ENCODE assay signal across 9 mouse cellular contexts in genomic region chr17:32073359-32073758, GRCm38 (mm10). TPM values are rescaled to one million over a fixed set of nuclear protein-coding genes. Genes with fewer than 3 reads are reported as not detected.
DNase-seq lines count a peak whose midpoint lies in the region; ATAC-seq and TF ChIP-seq lines count a peak whose summit lies in the region.
"Had no signal": no experiment of that assay in that cellular context is flagged by ENCODE, and none has a peak within 500 bp of the region (broad histone marks: within the 10 kb centered on the region; RNA-seq: fewer than 3 reads in every experiment).

No protein-coding gene starts in this region.

- DNase-seq in CD8-positive naive resting alpha-beta T cell, adult 2 months (ENCODE audit: low read depth in 2 of 2, low spot score in 2 of 2), result peak; percentile 84 to 87
- DNase-seq in adrenal gland, adult 8-10 months, result peak; percentile 71
- peak; percentile 88 for DNase-seq in embryonic facial prominence, embryonic 10.5 days (ENCODE audit: low spot score)
- peak; percentile 43 to 68 for DNase-seq in heart, adult 9 months (ENCODE audit: low spot score in 2 of 2)
- DNase-seq in layer of hippocampus, adult 9-10 months (ENCODE audit: low spot score), result peak; percentile 44
- DNase-seq in lung, postnatal 0 days (ENCODE audit: low spot score), result peak; percentile 64
- DNase-seq in right cerebral cortex, adult 18-20 months, result peak; percentile 75
- peak; percentile 67 for DNase-seq in urinary bladder, postnatal 10 days (ENCODE audit: low spot score)

- no peaks in the 10 kb centered on the region for H3K36me3 ChIP-seq in embryonic facial prominence, embryonic 10.5 days (replicated peaks)
- H3K36me3 ChIP-seq in lung, postnatal 0 days (ENCODE audit: insufficient read depth, low read length), result no peaks in the 10 kb centered on the region
- H3K36me3 ChIP-seq: hindbrain, embryonic 15.5 days had no signal

- no peak for TF ChIP-seq EP300 in lung, postnatal 0 days (IDR thresholded peaks at IDR 0.05)

- 2% methylated on average over 2 of the region's 2 CpGs for WGBS in embryonic facial prominence, embryonic 10.5 days
- 4% methylated on average over 2 of the region's 2 CpGs for WGBS in lung, postnatal 0 days

- H3K4me2 ChIP-seq in lung, postnatal 0 days (replicated peaks; ENCODE audit: low read depth, low read length), result no peak overlapping the region
- H3K4me2 ChIP-seq: hindbrain, embryonic 15.5 days had no signal

- peaks cover 5% of the 10 kb centered on the region; the same call in 1 of the 2 replicates for H3K9me3 ChIP-seq in embryonic facial prominence, embryonic 10.5 days
- no peaks in the 10 kb centered on the region for H3K9me3 ChIP-seq in lung, postnatal 0 days (ENCODE audit: low read length)

- peaks cover 6% of the 10 kb centered on the region; the same call in 1 of the 2 replicates for H3K4me1 ChIP-seq in embryonic facial prominence, embryonic 10.5 days
- no peaks in the 10 kb centered on the region for H3K4me1 ChIP-seq in lung, postnatal 0 days (ENCODE audit: insufficient read depth, low read depth, low read length)
- H3K4me1 ChIP-seq: hindbrain, embryonic 15.5 days had no signal

- peak; percentile 75 for ATAC-seq in lung, postnatal 0 days

- peak; percentile 99 for TF ChIP-seq CTCF in lung, postnatal 0 days (IDR thresholded peaks at IDR 0.05)

- no peak overlapping the region for H3K4me3 ChIP-seq in embryonic facial prominence, embryonic 10.5 days
- H3K4me3 ChIP-seq in lung, postnatal 0 days (ENCODE audit: low read depth, low read length), result no peak overlapping the region
- H3K4me3 ChIP-seq: hindbrain, embryonic 15.5 days had no signal

- H3K9ac ChIP-seq in lung, postnatal 0 days (replicated peaks; ENCODE audit: low read depth), result no peak overlapping the region
- H3K9ac ChIP-seq: hindbrain, embryonic 15.5 days had no signal

- H3K27ac ChIP-seq in embryonic facial prominence, embryonic 10.5 days (replicated peaks), result no peak overlapping the region
- no peak overlapping the region for H3K27ac ChIP-seq in lung, postnatal 0 days (ENCODE audit: low read length)
- H3K27ac ChIP-seq: hindbrain, embryonic 15.5 days had no signal

- H3K27me3 ChIP-seq in embryonic facial prominence, embryonic 10.5 days (replicated peaks; ENCODE audit: low read depth, poor library complexity, severe bottlenecking), result 0 out of 2 replicates have a peak, but pooled peaks cover 6% of the 10 kb centered on the region
- H3K27me3 ChIP-seq in lung, postnatal 0 days (replicated peaks; ENCODE audit: insufficient read depth, low read length), result no peaks in the 10 kb centered on the region
- H3K27me3 ChIP-seq: hindbrain, embryonic 15.5 days had no signal

RNA-seq across cellular contexts. Expression of gene Hsf2bp, which starts 37.2 kb away (rescaled TPM):
- 1 to 10 TPM; 1.1 to 2.2 (median 1.4) TPM for total RNA-seq in adrenal gland, adult 8-10 months (2022)
- 0.44 and 0.54 TPM in 2 replicates for polyA plus RNA-seq in embryonic facial prominence, embryonic 10.5 days (2016; fragmentation: Nextera tagmentation; extraction: Ambion mirVana)
- polyA plus RNA-seq in lung, postnatal 0 days (2015; fragmentation: Nextera tagmentation; extraction: Ambion mirVana), result 0.30 and 0.58 TPM in 2 replicates

RNA-seq across cellular contexts. Expression of gene Rrp1b, which starts 37.5 kb away (rescaled TPM):
- 10 to 100 TPM; 17.5 to 46.9 (median 36.8) TPM for total RNA-seq in adrenal gland, adult 8-10 months (2022)
- polyA plus RNA-seq in embryonic facial prominence, embryonic 10.5 days (2016; fragmentation: Nextera tagmentation; extraction: Ambion mirVana), result 109 and 122 TPM in 2 replicates
- 24.6 and 26.3 TPM in 2 replicates for polyA plus RNA-seq in lung, postnatal 0 days (2015; fragmentation: Nextera tagmentation; extraction: Ambion mirVana)
